Mouse (Mus musculus) bone marrow, adult 2 months (tissue): ENCODE results near the gene Relb. TPM values are rescaled to one million over a fixed set of nuclear protein-coding genes. Genes with fewer than 3 reads are reported as not detected.
A peak's percentile ranks its signal among the peaks of the same experiment; 100 is the strongest.

Experiments
- H3K27ac ChIP-seq: fragments of 200-500 bp; 2 replicates; pipeline ENCODE4 v1.5.1; 2012; ENCODE audit warnings: low read depth, mild to moderate bottlenecking, control low read depth, inconsistent platforms, low read length; ENCODE audit not compliant: control insufficient read depth, poor library complexity, insufficient read depth
- H3K4me1 ChIP-seq: fragments of 200-500 bp; 2 replicates; pipeline ENCODE4 v1.6.1; 2011; ENCODE audit warnings: low read length; ENCODE audit not compliant: control insufficient read depth, insufficient read depth
- H3K4me3 ChIP-seq: fragments of 200-500 bp; replicated peaks from 2 replicates; pipeline ENCODE3; 2011; ENCODE audit warnings: mild to moderate bottlenecking, low read depth, low read length, control low read depth; ENCODE audit not compliant: control insufficient read depth
- CTCF ChIP-seq: fragments of 200-500 bp; IDR thresholded peaks from 2 replicates; pipeline ENCODE4 v1.5.1; 2011; ENCODE audit warnings: low read length, control low read depth; ENCODE audit not compliant: control insufficient read depth, insufficient read depth
- POLR2A ChIP-seq: fragments of 200-500 bp; IDR thresholded peaks from 2 replicates; pipeline ENCODE4 v1.6.1; 2011; ENCODE audit warnings: low read depth, mild to moderate bottlenecking, control low read depth, low read length, borderline replicate concordance; ENCODE audit not compliant: control insufficient read depth
- WGBS: fragments of 180-500 bp; shearing (Covaris S2); methylation state at CpG from one replicate; pipeline ENCODE4 v1.1.7; 2018; 5-methylcytosine and 5-hydroxymethylcytosine counted together
- polyA plus RNA-seq: library from polyadenylated mRNA; stranded (reverse); fragments of >200 nt; gene quantifications from 2 replicates; pipeline ENCODE4 v1.2.4, GENCODE M21; 2011; ENCODE audit warnings: low replicate concordance; ENCODE audit not compliant: missing spikeins, insufficient read depth, insufficient read length

Gene Relb
- polyA plus RNA-seq, 1 experiment, result 12.0 TPM

DNA sequence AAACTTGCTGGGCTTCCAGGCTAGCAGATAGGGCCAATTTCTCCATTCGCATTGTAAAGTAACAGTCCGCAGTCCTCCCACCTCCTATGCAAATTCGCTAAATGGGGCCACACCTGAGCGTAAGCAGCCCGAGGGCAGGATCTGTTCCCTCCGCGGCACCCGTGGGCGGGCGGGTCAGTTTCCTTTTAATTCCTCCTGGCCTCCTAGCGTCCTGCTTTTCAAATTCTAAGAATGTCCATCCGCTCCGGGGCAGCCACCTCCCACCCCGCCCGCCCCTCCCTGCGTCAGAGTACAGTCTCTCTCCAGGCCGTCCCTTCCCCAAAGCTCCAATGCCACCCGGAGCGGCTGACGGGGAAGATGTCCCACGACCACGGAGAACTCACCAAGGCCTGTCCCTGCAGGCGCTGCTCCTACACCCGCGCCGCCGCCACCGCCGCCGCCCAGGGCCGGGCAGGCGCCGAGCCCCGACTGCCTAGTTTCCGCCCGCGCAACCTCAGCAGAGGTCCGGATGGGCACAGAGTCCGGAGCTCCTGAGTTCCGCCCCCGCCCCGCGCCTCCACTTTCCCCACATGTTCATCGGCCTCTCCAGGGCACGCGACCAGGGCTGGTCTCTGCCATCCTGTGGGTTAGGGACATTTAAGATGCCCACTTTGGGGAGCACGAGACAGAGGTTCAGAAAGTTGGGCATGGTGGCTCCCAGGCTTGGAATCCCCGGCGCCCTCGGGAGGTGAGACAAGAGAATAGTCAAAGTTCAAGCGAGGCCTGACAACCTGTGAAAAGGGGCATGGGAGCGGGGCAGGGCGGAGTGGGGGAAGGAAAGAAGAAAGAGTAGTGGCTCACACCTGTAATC, 56.1 kb downstream of the Relb start:
- under 1% methylated on average over 53 of the region's 53 CpGs for WGBS
- TF ChIP-seq CTCF, result no peak; the same call in 1 of the 2 replicates
- peak; percentile 77; the same call in 1 of the 2 replicates for TF ChIP-seq POLR2A
- H3K27ac ChIP-seq, result peak overlapping the region; percentile 90
- H3K4me3 ChIP-seq, result peak overlapping the region; percentile 89
- H3K4me1 ChIP-seq, result peaks cover 4% of the 10 kb centered on the region

DNA sequence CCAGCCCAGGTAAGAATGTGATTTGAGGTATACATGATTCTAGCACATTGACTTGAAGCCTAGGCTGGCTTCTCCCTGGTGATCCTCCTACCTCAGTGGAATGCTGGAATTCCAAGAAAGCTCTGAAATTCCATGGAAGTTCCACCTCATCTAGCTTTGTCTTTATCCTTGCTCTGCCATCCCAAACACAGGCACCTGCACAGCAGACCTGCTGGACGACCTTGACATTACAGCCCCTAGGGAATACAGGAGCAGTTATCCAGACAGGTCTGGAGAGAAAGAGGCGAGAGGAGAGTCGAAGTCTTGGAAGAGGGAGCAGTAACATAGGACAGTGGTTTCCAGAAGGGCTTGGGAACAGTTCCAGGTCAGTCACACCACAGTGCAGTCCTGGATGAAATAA, 59.6 kb downstream of the Relb start:
- 89% methylated on average over 3 of the region's 3 CpGs for WGBS
- Histone ChIP-seq H3K4me1 (peaks cover 2% of the 10 kb centered on the region; the same call in 1 of the 2 replicates), H3K27ac (no peak overlapping the region), H3K4me3 (no peak overlapping the region)
- no peak for TF ChIP-seq POLR2A
- no peak for TF ChIP-seq CTCF

DNA sequence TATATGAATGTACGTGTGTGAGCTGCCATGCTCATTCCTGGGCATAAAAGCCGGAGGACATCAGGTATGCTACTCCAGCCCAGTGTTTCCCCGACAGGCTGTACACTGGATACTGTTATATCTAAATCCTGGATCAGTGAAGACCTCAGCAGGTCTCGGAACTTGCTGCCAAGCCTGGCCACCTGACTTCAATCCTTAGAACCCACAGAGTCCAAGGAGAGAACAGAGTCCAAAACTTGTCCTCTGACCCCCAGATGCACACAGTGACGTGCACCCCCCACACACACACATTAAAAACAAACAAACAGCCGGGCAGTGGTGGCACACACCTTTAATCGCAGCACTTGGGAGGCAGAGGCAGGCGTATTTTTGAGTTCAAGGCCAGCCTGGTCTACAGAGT, 61.8 kb downstream of the Relb start:
- H3K27ac ChIP-seq, result no peak overlapping the region
- H3K4me3 ChIP-seq, result no peak overlapping the region
- peaks cover 3% of the 10 kb centered on the region; the same call in 1 of the 2 replicates for H3K4me1 ChIP-seq
- 93% methylated on average over 8 of the region's 8 CpGs for WGBS
- TF ChIP-seq POLR2A (no peak), CTCF (no peak)

GRCm38 (mm10) chr7:19565803-19566202, 63.4 kb downstream of the Relb start:
- Histone ChIP-seq H3K27ac (no peak overlapping the region), H3K4me1 (peaks cover 3% of the 10 kb centered on the region; the same call in 1 of the 2 replicates), H3K4me3 (no peak overlapping the region)
- TF ChIP-seq CTCF (no peak), POLR2A (no peak)
- WGBS, result 95% methylated on average over 2 of the region's 2 CpGs

- 91% methylated on average over 4 of the region's 4 CpGs for WGBS
- Histone ChIP-seq H3K4me3 (no peak overlapping the region), H3K27ac (peak overlapping the region; percentile 60), H3K4me1 (peaks cover 6% of the 10 kb centered on the region; the same call in 1 of the 2 replicates)
- TF ChIP-seq POLR2A (no peak), CTCF (peak; percentile 35; the same call in 1 of the 2 replicates)
Observed at GRCm38 (mm10) chr7:19564455-19564854, 64.8 kb downstream of the Relb start.

DNA sequence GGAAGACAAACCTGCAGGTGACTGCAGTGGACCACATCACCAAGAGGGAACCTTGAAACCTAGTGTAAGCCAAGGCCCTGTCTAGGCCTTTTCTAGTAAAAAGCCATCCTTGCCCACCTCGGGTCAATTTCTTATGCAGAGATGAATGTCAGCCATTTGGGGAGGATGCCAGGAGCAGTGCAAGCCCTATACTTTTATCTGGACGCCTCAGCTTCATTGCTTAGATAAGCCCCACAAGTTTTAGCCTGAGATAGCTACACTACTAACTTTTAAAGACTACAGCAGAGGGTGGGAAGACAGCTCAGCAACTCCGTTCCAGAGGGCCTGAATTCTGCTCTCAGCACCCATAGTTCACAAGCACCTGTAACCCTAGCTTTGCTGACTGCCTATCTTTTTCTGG, 65.4 kb downstream of the Relb start:
- 59% methylated on average over 3 of the region's 3 CpGs for WGBS
- peaks cover 8% of the 10 kb centered on the region for H3K4me1 ChIP-seq
- H3K27ac ChIP-seq, result peak overlapping the region; percentile 78
- peak overlapping the region; percentile 23 for H3K4me3 ChIP-seq
- TF ChIP-seq POLR2A (no peak), CTCF (no peak)

DNA sequence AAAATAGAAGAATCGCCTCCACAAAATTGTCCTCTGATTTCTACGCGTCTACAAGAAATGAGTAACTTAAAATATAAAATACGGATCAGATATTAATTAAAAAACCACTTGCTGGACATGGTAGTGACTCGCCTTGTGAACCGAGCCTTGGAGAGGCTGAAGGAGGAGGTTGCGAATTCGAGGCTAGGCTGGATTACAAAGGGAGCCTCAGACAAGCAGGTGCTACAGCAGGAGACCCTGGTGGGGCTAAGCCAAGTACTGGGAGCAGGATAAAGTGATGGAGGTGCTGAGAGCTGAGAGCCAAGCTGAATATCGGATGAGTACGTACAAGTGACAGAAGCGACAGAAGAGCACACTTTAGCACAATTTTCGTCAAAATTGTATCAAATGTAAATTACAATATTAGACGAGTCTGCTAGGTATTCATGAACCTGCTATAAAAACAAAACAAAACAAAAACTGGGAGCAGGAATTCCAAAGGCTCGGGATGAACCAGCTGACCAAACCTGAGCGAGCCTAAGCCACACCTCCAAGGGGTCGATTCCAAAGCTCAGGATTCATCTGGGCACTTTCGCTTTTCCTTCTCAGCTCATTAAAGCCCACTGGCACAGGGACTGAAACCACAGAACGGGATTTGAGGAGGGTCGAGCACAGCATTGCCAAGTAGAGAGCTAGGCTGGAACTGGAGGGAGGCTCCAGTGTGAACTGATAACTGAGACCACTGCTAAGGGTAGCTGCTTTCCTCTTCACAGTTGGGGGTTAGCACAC, 66.4 kb downstream of the Relb start, which contains the start of gene Ppp1r37:
Gene Ppp1r37, minus strand, starts transcription at position 434 of the 768 bp plus-strand sequence.
- peaks cover 8% of the 10 kb centered on the region for H3K4me1 ChIP-seq
- peak within 1 kb of the TSS; percentile 96 for H3K27ac ChIP-seq
- no peak for TF ChIP-seq CTCF
- TF ChIP-seq POLR2A, result no peak
- 5% methylated on average over 19 of the region's 19 CpGs for WGBS
- H3K4me3 ChIP-seq, result peak within 1 kb of the TSS; percentile 98
